Mouse (Mus musculus): ENCODE measurements around the gene Plekhs1.
A peak's percentile ranks its signal among the peaks of the same experiment; 100 is the strongest.
"Not testable (repeated sequence)": the region's sequence is repeated elsewhere in the genome, so short reads cannot be mapped to it uniquely, and the experiment has no call there.

Plekhs1 gene

DNA sequence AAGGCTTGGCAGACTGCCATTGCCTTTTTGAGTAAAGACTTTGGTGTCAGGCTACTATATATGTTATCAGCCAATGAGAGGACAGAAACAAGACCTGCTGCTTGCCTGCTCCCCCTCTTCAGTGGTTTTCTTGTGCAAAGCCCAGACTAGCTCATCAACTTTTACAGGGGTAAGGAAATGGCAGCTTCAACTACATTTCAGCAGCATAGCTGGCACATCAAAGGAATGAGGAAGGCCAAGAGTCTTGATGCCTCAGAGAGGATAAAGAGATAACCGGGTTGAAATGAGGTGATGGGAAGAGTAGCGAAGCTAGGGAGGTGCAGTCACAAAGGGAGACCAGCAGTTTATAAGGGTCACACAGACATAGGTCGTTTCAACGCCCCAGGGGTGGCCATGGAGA is 3.9 kb upstream of the Plekhs1 start:
- DNase-seq (ENCODE audit: low spot score) = no peak

DNA sequence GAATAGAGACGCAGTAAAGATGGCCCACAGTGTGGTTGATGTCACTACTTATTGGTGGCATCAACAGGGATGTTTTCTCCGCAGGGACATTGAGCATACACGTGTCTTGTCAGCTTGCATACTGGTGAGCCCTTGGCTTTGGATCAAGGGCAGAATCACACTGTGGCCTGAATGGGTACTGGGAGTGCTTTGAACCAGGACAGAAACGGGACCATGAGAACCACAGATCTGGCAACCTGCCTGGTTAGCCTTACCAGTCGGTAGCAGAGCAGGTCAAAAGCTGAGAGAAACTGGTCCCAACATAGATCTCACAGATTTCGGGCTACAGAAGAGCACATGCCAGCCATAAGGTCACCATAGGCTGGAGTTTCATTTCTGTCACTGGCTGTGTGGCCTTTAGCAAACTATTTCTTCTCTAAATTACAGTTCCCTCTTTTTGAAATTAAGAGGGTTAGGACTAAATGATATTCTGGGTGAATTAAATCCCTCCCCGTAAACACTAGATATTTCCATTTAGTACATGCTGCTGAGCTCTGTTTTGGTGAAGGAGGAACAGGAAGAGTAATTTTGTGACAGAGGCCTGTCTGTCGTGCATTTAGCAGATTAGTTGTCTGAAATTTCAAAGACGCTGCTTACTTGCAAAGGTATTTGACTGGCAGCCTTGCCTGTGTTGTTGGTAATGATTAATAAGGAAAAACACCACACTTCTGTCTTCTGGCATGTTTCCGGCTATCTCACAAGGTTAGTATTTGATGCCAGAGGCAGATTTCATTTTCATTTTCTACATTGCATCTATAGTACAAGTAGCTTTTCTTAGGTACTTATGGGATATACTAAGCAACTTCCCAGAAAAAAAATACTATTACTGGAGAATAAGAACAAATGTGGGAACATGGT is 2.0 kb upstream of the Plekhs1 start:
- DNase-seq (ENCODE audit: low spot score) = peak; percentile 24

DNA sequence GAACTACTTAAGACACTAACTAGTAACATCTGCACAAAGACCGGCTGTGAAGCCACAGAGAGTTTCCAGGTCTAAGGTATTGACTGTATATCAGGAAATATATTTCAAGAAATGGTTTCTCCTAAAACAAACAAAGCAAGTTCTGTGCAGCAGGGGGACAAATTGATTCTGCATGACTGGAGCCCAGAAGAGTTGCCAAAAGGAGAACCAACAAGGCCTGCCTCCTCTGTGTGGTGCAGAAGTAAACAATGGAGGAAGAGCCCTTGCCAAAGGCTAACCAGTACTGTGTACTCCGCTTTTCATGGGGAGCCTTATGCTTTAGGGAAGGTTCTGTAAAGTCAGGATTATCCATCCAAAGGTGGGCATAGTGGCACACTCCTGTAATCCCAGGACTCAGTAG is 1.2 kb upstream of the Plekhs1 start:
- no peak for DNase-seq (ENCODE audit: low spot score)

DNA sequence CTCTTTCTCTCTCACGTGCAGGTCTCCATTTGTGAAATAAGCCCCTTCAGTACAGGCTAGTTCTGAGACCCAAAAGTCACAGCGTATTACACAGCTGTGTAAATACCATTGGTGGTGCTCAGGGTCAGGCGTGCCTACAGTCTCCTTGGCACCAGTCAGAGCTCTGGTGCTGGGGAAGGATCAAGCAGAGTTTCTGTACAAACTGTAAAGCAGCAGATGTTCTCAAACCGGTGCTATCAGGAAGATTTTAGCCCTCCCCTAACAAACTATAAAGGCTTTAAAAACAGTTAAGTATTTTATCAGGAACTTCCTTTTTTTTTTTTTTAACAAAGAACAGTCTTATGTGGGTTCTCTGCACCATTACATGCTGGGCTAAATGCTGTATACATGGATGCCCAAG is 1.3 kb downstream of the Plekhs1 start:
- no peak for DNase-seq (ENCODE audit: low spot score)

DNA sequence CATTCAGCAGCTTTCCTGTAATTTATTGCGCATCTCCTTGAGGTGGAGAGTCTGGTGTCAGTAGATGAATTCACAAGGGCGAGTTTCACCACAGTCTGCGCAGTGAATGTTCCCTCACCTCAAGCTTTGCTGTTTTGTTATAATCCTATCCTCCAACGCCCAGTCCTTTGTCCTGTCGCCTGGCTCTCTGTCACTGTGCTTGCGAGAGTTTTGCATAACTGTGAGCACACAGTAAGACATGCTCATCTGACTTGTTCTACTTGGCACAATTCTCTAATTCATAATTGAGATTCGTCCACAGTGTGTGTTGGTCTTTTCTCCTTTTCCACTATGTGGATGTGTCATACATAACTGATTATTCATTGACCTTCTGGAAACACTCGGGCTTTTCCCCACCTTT is 5.0 kb downstream of the Plekhs1 start:
- DNase-seq (ENCODE audit: low spot score) = no peak

DNA sequence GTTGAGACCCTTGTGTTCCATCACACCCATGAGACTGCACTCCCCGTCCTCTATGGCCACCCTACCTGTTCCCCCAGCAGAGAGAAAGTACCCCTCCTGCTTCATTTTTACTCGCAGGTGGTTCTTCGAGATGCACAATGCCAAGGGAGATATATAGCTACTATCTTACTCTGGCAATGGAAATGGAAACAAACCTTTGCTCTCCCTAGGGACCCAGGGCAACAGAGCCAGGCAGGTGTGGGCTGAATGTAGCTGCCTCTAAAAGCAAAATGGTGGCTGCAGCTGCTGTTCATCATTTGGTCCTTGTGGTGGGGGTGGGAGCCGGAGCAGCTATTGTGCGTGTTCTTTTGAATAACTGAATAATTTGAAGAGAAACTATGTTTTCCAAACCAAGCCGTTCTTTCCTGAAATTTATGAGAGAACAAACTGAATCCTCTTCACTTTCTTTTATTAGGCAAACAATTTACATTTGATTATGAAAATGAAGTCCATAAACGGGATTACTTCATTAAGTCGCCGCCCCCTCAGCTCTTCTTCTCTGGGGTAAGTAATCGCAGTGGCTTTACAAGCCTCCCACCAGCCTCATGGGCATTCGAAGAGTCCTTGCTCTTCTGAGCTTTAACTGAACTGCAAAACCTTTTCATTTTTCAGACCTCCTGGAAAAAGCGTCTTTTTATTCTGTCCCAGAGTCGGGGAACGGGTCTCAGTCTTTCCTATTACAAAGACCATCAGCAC is 9.0 kb downstream of the Plekhs1 start:
- DNase-seq (ENCODE audit: low spot score) = peak; percentile 65

DNA sequence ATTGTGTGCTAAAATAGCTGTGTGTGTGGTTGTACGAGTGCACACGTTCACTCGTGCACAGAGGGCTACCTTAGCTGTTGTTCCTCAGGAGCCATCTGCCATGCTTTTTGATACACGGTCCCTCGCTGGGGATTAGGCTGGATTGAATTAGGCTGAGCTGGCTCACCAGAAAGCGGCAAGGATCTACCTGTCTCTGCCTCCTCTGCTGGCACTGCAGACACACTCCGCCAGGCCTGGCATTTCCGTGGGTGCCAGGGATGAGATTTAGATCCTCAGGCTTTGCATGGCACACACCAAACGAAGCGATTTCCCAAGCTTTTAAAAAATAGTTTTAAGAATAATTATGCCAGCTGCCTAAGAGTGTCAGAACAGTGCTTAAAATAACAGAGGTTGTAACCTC is 10.5 kb downstream of the Plekhs1 start:
- no peak for DNase-seq (ENCODE audit: low spot score)

DNA sequence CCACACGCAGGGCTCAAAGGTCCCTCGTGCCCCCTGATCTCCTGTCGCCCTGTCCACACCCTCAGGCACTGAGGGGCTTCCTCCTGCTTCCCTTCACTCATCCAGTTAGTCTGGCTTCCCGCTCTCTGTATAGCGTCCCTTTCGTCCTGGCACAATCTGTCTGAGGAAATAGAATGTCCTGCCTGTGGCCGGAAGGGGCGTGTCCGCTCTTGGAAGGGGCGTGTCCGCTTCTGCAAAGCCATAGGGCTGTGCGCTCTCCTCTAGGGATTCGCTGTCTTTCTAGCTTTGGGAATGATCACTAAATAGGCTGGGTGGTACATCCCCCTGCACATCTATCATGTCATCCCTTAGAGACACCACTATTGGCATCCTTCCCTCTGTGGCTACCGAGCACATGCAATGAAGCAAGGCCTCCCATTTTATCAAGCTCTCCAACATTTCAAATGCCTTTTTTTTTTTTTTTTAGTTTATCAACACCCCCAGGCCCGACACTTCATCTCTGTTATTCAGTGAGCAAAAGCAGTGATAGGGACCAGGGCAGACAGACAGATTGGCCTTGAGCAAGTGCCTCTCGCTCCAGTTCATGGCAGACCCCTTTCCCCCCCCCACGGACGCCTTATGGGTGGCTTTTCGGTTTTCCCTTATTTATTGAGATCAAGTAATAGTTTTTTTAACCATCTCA is 13.6 kb downstream of the Plekhs1 start:
- no peak for DNase-seq (ENCODE audit: low spot score)

DNA sequence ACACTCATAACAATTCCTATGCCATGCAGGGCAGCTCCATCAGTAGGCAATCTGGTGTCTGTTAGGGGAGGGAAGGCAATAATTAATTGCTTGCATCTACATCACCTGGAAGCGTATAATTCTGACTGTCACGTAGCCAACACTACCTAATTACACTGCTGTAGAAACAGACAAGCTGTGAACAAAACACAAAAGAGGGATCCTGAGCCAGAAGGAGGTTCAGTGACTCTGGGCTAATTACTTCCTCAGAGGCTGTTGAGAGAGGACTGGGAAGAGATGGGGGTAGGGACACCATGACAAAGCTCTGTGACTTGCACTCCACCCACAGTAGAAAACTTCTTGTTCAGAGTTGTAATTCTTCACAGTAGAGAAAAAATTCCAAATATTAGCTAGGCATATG is 15.1 kb downstream of the Plekhs1 start:
- no peak for DNase-seq (ENCODE audit: low spot score)

DNA sequence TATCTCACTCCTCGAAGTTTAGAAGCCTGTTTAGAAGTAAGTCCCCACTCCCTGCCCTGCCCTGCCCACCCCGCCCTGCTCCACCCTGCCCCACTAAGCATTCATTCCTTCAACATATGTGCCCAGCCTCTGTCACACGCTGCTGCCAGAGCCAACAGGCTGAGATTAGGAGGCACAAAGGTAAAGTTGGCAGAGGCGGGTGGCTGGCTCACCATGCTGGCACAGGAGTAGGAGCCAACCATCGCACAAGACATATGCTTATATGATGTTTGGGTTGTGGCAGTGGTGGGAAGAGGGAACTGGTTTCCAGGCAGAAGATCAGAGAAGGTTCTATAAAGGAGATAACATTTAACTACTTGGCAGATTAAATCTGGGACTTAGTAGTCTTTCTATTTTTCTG is 15.8 kb downstream of the Plekhs1 start:
- DNase-seq (ENCODE audit: low spot score) = no peak

DNA sequence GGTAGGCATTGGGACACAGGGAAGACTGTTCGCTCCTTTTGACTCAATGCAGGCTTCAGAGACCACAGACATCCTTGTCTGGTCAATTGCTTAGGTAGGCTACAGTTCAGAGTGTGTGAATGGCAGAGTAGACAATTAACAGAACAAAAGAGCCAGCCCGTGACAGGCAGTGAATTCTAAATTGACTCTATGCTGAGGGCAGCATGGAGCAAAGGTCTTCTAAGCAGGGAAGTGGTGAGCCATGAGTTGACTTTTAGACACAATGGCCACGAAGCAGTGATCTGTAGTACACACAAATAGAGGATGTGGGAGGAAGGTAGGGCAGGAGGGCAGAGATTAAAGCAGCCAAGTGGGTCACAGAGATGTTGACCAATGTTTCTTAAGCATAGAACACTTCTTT is 16.4 kb downstream of the Plekhs1 start:
- no peak for DNase-seq (ENCODE audit: low spot score)

DNA sequence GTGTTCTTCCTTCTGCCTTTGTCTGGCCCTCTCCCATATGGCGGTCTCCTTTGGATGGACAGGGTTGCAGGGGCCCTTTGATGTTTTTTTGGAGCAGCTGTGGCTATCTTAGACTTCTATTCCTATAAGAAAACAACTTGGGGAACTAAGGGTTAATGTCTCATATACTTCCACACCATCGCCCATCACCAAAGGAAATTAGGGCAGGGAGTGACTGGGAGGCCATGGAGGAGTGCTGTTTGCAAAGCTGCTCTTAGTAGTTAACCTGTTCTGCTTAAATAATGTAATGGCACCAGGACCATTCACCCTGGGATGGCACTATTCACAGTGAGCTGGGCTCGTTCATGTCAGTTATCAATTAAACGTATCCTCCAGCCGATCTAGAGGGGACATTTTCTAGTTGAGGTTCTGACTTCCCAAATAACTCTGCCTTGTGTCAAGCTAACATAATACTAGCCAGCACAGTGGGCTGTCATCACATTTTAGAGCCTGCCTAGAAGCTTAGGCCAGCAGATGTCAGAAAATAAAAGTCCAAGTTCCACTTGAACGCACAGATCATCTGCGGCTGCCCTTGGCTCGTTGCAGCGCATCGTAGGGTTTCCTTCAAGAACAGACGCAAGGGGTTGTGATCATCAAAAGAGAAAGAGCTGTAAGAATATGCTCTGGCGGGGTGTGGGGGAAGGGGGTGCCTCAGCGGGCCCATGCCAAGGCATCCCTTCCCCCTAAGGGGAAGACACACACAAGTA is 23.4 kb downstream of the Plekhs1 start:
- no peak for DNase-seq (ENCODE audit: low spot score)

DNA sequence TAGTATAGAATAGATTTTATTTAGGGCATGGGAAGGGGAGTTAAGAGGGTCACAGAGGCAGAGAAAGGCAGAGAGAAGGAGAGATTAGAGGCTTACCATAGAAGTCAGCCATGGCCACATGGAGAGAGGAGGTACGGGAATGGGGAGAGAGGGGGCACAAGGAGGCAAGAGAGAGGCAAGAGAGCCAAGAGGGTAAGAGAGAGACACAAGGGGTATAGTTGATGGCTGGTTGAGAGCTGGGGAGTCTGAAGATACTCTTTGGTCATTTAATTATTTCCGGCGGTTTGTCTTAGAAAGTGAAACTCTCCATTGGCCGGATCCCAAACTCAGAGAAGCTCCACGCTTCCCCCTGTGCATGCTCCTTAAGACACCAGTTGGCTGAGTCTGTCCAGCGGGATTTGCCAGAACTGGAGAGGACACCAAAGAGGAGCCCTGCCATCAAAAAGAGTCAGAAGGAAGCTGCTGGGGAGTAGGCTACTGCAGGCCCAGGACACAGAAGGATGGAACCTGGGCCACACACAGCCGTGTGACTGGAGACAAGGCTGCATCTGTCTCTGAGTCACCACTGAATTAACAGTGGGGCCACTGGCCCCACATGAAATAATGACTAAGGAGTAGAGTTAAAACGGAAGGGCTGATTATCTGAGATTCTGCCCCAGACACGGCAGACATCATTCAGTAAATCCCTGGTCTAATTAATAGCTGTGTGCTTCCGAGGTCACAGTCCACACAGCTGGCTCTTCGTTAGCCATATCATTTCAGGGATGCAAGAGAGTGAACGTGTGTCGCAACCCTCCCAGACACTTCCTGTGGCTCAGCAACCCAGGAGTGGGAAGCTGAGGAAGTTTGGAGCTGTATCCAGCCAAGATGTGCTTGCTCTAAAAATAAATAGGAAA is 24.2 kb downstream of the Plekhs1 start:
- no peak for DNase-seq (ENCODE audit: low spot score)

DNA sequence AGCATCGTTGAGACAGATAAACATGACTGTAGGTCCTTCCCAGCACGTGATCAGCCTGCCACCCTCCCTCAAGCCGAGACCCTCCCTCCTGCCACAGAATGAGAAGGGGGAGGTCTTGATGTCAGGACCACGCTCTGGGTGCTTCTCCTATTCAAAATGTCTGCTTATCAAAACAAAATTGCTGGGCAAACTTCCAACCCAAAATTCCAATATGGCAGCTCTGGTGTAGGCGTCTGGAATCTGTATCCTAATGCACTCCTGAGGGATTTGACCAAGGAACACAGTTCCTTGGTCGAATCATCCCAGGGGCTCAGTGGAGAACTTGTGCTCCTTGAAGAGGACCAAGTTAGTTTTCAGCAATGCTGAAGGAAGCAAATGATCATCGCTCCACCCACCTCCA is 25.5 kb downstream of the Plekhs1 start:
- DNase-seq (ENCODE audit: low spot score) = no peak

DNA sequence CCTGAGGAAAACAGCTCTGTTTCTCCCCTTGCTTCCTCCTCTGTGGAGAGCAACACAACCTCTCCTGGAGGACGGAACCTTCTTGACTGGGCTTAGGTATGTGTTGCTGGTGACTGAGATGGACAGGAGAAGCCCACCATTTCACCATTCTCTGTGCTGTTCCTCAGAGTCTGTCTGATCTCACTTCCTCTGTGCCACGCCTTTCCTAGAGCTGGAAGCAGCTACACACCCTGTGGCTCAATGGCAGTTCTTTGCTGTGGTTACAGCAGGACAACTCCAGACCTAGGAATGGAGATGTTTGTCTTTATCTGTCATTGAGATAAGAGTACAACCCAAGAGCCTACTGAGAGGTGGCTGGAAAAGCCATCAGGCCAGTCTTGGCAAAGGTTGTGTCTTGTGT is 25.9 kb downstream of the Plekhs1 start:
- no peak for DNase-seq (ENCODE audit: low spot score)

DNA sequence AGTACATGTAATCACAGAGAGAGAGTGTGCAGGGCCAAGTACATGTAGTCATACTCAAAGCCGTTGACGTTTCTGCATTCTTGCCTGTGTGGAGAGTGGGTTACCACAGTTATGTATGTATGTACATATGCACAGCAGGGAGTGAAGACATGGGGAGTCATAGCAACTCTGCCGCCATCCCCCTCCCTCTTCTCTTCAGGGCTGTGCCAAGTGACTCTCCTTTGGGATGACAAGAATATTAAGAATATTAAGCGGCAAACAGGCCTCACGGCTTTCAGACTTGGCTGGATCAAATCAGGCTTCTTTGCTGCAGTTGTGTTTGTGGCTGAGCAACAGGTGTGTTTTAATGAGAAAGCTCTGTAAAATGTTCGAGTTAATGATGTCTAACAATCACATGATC is 28.2 kb downstream of the Plekhs1 start:
- no peak for DNase-seq (ENCODE audit: low spot score)

DNA sequence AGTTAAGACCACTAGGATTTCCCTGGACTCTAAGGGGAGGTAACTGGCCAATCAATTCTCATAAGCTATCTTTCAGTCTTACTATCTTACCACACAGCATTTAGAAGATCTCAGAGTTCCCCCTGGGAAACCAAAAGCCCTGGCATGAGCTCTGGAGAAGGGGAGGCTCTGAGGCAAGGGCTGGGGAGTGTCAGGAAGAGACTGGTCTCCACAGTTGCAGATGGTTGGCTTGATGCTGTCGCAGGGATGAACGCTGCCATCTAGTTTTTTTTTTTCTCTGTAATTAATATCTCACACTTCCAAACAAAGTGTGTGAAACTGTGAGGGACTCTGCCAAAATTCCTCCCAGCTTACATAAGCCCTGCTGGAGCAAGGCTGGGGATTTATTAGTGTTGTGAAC is 32.7 kb downstream of the Plekhs1 start:
- not testable (repeated sequence) for DNase-seq (ENCODE audit: low spot score)

DNA sequence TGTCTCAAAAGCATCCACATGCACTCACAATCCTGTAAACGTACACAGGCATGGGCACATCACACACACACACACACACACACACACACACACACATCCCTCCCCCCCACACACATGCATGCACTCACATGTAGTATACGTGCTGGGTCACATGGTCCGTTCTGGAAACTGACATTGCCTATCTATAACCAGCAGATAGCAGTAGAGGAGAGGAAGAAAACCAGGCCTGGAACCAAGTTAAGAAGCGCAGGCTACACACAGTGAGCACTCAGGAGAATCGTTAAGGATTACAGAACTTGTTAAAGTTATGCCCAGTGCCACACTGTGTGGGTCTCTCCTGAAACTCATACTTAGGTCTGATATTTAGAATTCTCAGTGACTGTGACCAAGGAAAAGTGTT is 41.6 kb downstream of the Plekhs1 start:
- DNase-seq (ENCODE audit: low spot score) = not testable (repeated sequence)

DNA sequence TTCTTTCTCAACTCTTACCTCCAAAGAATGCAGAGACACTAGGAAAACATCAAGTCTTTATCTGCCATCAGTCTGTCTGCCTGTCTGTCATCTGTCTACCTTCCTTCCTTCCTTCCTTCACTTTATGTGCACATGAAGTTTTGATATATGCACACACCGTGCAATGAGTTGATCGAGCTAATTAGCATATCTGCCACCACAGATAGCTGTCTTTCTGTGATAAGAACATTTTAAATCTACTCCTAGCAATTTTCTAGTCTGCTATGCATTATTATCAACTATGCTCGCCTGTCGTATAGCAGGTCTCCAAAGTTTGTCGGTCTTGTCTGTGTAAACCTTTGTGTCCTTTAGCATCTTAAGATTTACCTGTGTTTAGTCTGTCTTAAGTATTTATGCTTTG is 42.1 kb downstream of the Plekhs1 start:
- DNase-seq (ENCODE audit: low spot score) = not testable (repeated sequence)

DNA sequence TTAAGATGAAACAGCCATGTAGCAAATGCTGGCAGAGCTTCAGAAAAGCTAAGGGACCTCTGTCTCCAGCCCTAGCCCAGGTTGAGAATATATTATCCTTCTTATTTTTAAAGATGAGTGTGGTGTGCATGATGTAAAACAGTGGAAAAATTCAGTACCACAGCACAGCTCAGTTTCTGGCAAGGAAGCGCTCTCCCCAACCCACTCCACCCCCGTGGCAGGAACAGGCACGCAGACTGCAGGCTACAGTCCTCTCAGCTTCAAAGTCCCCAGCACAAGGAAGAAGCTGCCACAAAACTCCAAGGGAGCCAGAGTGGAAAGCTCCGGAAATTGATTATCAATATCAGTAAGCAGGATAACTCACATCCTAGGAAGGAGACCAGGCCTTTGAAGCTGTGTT is 49.8 kb downstream of the Plekhs1 start:
- not testable (repeated sequence) for DNase-seq (ENCODE audit: low spot score)

DNA sequence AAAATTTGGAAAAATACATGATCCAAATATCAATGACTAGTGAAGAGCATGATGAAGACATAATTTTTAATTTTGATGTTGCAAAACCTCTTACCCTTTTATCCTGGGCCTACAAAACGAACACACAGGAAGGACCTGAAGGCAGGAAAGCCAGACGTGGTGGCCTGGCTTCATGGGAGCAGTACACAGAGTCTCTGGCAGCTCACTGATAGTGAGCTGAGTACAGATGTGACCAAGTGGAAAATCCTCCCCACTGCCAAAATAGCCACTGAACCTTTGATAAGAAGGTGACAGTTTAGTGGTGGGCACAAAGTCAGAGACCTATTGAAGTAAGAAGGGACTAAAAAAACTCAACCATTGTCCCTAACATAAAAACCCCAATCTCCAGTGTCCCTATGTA is 52.1 kb downstream of the Plekhs1 start:
- not testable (repeated sequence) for DNase-seq (ENCODE audit: low spot score)
